Mouse (Mus musculus) stomach, postnatal 0 days (tissue): ENCODE results near the gene 4931406P16Rik.

Experiments
- CTCF ChIP-seq: IDR thresholded peaks from 2 replicates; pipeline ENCODE4 v1.5.1; 2016; ENCODE audit warnings: antibody characterized with exemption, low read depth, mild to moderate bottlenecking, moderate library complexity
- EP300 ChIP-seq: optimal IDR thresholded peaks from 2 replicates; pipeline ENCODE3; 2016; ENCODE audit warnings: antibody characterized with exemption

GRCm38 (mm10) chr7:34337268-34337667 lies 23.9 kb upstream of the 4931406P16Rik start:
- TF ChIP-seq CTCF (no peak), EP300 (no peak)
